Mouse (Mus musculus) naive thymus-derived CD4-positive, alpha-beta T cell, adult 2 months (primary cell): ENCODE measurements around the gene Zc3h7a.
A peak's percentile ranks its signal among the peaks of the same experiment; 100 is the strongest.

Source experiments
- DNase-seq: peaks from one replicate; pipeline ENCODE4 v3.0.0-alpha.2; 2011; ENCODE audit warnings: low read depth

The Zc3h7a gene

GRCm38 (mm10) chr16:11176208-11176883, at the start of gene Zc3h7a:
Gene Zc3h7a (minus strand): TSS chr16:11176393.
- DNase-seq = peak; percentile 94

- DNase-seq = no peak
These were observed 41.6 kb upstream of the Zc3h7a start for GRCm38 (mm10) chr16:11217801-11218200.

DNA sequence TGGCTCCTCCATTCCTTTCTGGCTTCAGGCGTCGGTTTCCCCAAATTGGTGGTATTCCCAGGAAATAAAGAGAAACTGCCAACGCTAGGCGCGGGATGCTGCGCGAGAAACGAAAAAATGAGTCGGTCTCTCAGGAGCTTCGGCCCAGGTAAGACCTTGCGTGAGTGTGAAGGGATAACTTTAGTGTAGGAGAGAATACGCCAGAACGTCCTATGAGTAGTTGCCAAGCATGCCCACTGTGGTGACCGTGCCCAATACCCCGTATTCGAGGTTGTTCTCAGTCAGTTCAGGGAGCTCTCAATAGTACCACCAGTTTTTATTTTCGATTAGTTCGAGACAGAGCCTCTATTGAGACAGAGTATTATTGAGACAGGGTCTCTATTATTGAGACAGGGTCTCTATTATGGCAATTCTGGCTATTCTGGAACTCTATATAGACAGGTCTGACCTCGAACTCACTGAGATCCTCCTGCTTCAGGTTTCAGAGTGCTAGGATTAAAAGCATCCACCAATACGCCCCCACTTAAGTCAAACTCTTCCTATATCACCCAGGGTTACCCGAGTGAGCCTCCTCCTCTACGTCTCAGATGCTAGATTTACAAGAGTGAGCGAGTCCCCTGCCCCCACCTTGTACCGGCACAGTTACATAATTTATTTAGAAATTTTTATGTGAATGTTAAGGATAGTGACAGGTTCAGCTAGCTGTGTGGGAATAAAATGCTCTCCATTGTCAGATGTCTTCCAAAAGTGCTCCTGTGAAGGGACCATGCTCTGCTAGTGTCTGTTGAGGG, 27.6 kb upstream of the Zc3h7a start:
- peak; percentile 28 for DNase-seq

- peak; percentile 98 for DNase-seq
These were observed 26.7 kb upstream of the Zc3h7a start, which contains the start of gene Rsl1d1 for GRCm38 (mm10) chr16:11202571-11203554. Gene Rsl1d1 (minus strand): TSS chr16:11203331.

DNA sequence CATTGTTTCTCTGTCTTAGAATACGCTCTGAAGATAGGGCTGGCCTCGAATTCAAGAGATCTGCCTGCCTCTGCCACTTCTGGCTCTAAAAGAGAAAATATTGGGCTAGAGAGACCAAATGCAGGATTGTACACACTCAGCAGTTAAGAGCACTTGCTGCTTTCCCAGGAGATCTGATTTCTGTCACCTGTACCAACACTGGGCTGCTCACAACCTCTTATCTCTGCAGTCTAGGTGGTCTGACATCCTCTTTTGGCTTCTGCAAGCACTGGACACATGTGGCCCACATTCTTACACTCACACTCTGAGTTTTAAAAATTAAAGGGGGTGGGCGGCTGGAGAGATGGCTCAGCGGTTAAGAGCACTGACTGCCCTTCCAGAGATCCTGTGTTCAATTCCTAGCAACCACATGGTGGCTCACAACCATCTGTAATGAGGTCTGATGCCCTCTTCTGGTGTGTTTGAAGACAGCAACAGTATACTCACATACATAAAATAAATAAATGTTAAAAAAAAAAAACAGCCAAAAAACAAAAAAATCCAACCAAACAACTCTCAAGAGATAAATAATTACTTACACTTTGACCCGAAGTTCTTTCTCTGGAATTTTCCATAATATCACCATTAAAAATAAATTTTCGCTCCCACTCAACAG, 25.7 kb upstream of the Zc3h7a start:
- no peak for DNase-seq

DNA sequence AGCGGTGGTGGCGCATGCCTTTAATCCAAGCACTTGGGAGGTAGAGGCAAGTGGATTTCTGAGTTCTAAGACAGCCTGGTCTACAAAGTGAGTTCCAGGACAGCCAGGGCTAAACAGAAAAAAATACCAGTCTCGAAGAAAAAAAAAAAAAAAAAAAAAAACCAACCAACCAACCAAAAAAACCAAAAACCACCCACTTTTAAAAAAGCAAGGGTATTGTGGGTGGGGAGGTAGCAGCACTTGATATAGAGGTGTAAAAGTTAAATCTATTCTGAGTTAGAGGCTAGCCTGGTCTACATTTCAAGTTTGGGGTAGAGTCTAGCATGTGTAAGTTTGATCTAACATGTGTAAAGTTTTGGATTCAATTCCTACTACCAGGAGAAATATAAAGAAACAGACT, 24.1 kb upstream of the Zc3h7a start:
- DNase-seq = no peak

DNA sequence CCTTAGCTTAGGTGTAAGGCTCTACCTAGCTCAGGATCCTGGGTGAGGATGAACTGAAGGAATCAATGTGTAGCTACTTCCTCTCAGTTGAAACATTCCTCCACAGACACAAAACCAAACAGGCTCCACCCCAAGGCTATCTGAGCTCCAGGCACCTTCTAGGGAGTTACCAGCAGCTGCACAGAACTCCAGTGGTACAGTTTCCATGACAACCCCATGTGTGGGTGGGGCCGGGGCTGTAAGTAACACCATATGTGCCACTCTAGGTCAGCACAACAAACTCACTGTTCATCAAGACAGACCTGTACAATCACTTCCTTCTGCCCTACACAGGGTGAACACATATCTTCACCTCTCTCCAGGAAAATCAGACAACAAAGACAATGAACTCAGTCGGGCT, 22.3 kb upstream of the Zc3h7a start:
- no peak for DNase-seq

DNA sequence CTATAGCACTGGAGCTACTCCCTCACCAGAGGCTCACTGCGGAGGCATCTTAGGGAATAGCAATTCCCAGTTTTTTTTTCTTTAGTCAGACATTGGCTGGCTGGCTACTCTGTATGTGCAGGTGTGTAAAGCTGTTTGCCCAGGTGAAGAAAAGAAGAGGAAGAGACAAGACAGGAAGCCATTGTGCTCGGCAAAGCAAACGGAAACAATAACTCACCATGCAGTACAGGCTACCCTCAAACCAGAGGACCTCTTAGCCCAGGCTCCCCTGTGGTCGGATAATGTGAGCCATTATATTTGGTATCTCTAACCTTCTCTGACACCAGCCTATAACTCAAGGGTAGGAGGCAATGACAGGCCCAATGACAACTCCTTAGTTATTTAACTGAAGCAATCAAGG, 20.9 kb upstream of the Zc3h7a start:
- no peak for DNase-seq

DNA sequence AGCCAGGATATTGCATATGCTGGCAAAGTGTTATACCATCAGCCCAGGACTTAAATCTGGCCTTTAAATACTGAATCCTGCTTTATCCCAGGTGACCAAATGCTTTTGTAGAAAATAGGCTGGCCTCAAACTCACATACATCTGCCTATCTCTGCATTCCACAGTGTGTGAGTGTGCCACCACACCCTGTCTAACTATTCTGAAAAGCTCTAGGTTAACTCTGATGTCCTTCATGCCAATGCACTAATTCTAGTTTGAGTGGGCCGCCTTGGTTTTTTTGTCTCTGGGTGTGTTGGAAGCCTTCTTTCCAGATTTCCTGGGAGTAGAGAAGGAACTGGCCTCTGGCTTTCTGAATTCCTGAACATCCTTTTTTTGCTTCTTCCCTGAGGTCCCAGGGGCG, 17.0 kb upstream of the Zc3h7a start:
- DNase-seq = no peak

DNA sequence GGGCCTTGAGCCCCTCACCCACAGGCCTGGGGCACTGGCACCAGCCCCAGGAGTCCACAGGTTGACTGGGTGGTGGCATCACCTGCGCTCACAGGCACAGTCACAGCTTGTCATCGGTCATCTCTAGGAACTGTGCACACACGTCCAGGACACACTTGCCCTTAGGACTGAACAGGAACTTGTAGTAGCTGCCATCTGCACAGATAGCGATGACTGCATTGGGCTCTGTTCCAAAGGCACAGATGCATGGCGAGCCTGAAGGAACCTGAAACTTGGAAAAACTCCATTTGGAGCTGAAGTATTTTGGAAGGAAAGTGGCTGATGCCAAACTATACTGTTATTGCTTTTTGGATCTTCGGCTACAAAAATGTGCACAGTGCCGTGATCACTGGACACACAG, 14.0 kb upstream of the Zc3h7a start:
- no peak for DNase-seq

- DNase-seq = peak; percentile 47
These were observed 1.2 kb upstream of the Zc3h7a start for GRCm38 (mm10) chr16:11177404-11177803.

GRCm38 (mm10) chr16:11176884-11177244, 671 bp upstream of the Zc3h7a start:
- DNase-seq = no peak

DNA sequence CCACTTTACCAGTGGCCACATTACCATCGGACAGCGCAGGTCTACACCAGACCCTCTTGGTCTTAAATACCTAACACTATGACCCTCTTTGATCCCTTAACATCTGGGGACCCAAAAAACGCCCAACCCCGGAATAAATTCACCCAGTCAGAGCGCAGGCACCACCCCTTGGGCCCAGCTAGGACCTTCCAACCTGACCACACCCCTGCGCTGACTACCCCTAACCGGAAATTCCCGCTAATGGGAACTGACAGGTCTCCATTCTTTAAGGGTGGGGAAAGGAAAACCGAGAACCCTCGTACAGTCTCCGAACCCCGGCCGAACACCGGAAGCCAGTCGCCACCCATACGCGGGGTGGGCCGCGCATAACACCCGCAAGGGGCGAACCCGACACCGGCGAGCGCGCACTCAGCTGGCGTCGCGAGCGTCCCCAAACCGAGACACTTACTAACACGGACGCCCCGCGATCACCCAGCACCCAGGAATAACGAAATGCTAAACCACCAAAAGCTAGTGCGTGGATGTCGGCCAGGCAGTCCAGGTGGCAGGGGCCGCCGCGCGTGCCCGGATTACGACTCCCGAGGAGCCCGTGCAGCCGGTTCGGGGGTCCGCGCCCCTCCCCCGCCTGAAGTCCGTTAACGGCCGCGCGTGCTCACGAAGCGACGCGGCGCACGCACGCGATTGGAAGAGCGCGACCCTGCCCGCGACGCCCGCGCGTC, 545 bp downstream of the Zc3h7a start:
- DNase-seq = no peak

- no peak for DNase-seq
These were observed 1.1 kb downstream of the Zc3h7a start for GRCm38 (mm10) chr16:11175100-11175488.

- peak; percentile 83 for DNase-seq
These were observed 1.5 kb downstream of the Zc3h7a start for GRCm38 (mm10) chr16:11174671-11175081.

DNA sequence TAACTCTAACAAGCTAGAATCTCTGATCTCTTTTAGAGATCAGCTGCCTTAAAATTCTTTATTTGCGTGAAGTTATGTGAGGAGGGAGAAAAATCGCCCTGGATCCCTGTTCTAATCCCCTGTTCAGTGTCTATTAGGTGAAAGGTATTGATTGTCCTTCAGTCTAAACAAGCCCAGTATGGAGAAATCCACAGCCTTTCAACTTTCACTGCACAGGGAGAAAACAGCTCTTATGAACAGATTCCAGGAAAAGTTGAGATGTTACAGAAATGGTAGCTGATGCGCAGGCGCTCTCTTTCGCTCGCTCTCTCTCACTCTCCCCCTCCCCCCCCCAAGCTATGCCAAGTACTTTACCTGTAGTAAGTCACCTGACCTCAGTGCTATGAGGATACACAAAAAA, 4.5 kb downstream of the Zc3h7a start:
- DNase-seq = no peak

DNA sequence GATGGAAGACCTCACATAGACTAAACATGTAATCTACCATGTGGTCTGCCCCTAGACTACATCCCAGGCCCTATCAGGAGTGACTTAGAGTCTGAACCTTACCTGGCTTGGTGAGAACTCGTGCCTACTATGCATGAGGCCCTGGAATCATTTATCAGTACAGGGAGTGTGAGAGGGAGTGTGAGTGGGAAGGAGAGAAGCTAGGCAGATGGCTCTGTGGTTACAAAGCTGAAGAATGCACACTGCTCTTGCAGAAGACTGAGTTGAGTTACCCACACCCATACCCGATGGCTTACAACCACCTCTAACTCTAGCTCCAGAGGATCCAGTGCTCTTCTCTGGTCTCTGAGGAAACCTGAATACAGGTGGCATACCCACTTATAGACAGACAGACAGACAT, 9.8 kb downstream of the Zc3h7a start:
- no peak for DNase-seq

DNA sequence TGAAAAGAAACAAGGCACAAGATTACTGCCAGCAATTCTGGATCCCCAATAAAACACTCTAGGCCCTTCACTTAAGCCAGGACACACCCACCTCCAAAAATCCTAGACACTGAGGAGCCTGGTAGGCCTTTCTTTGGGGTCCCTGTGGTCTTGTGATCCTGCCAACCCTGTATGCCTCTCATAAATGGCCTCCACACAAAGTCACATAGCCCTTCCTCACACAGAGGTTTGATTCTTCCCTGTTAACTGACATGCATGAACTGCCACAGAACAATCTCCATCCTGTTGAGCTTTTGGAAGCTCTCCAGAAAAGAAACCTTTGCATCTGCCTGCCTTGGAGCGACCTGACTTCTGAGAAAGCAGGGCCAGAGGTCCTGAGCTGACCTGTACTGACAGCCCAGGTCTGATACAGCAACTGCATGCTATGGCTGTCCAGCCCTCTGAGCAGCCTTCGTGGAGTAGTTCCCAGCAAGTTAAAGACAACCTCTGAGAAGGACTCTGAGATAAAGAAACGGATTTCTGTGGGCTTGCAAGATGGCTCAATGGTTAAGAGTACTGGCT, 11.4 kb downstream of the Zc3h7a start:
- DNase-seq = no peak

- DNase-seq = peak; percentile 92
These were observed 18.5 kb downstream of the Zc3h7a start for GRCm38 (mm10) chr16:11157721-11158120.

- no peak for DNase-seq
These were observed 21.7 kb downstream of the Zc3h7a start for GRCm38 (mm10) chr16:11154500-11154899.
